Mouse (Mus musculus): ENCODE measurements at regions not wholly inside any gene's neighbourhood (a gene's known extent, or its start where the extent isn't known, plus 50 kb on each side); places are given as distances from the start of the nearest gene placed in this dataset.

DNA sequence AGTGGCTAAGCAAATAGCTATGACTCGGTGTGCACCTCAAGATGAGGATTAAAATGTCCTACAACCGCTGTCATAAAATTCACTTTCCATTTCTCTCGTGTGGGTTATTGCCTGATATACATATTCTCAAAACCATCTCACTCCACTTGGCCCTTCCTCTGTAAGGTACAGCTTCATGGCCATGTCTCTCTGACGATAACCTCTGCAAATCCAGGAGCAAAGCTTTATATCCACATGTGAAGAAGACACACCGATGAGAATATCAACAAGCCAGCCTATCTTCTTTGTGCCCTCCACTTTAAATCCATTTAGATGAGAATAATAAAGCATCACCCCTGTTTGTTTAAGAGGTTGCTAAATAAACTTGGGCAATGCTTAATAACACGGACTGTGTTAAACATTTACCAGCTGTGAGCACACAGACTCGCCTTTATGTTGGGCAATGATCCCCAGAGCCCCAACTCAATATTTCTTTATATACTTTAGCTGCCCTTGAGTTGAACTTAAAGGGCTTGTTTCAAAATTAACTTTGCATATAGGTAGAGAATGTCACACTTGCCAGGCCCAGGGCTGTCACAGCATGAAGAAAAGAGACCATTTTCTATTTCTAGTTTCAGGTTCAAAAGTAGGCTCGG lies 161.2 kb upstream of the Ccdc122 start:
- Histone ChIP-seq H3ac (ENCODE audit: control insufficient read depth, insufficient read length, low read depth) (no peak overlapping the region), H3K36me3 (ENCODE audit: control insufficient read depth, insufficient read depth) (no peaks in the 10 kb centered on the region), H3K79me3 (ENCODE audit: low read depth) (no peaks in the 10 kb centered on the region), H3K27me3 (ENCODE audit: control insufficient read depth, insufficient read depth, insufficient read length) (no peaks in the 10 kb centered on the region), H3K79me2 (ENCODE audit: control insufficient read depth, insufficient read depth) (no peaks in the 10 kb centered on the region), H3K4me3 (ENCODE audit: insufficient read depth, poor library complexity, severe bottlenecking) (no peak overlapping the region)
- TF ChIP-seq CEBPB (IDR thresholded peaks at IDR 0.05; ENCODE audit: low read depth) (no peak), FOSL1 (IDR thresholded peaks at IDR 0.05; ENCODE audit: insufficient read depth, low read length, poor library complexity, severe bottlenecking) (no peak), MAX (IDR thresholded peaks at IDR 0.05) (no peak), MYOG (IDR thresholded peaks at IDR 0.05; ENCODE audit: control insufficient read depth, extremely low read depth, insufficient read length) (no peak), USF1 (IDR thresholded peaks at IDR 0.05; ENCODE audit: low read depth) (no peak), MYOD1 (IDR thresholded peaks at IDR 0.05; ENCODE audit: control insufficient read depth, insufficient read length, low read depth) (no peak), CTCF (IDR thresholded peaks at IDR 0.05; ENCODE audit: control insufficient read depth, insufficient read depth, insufficient read length) (no peak)

GRCm38 (mm10) chr14:76874542-76875265 lies 161.9 kb upstream of the Ccdc122 start:
- Histone ChIP-seq H3K79me2 (ENCODE audit: control insufficient read depth, insufficient read depth) (no peaks in the 10 kb centered on the region), H3K79me3 (ENCODE audit: low read depth) (no peaks in the 10 kb centered on the region), H3K27me3 (ENCODE audit: control insufficient read depth, insufficient read depth, insufficient read length) (no peaks in the 10 kb centered on the region), H3ac (ENCODE audit: control insufficient read depth, insufficient read length, low read depth) (no peak overlapping the region), H3K4me3 (ENCODE audit: insufficient read depth, poor library complexity, severe bottlenecking) (no peak overlapping the region), H3K36me3 (ENCODE audit: control insufficient read depth, insufficient read depth) (no peaks in the 10 kb centered on the region)
- TF ChIP-seq MAX (IDR thresholded peaks at IDR 0.05) (no peak), FOSL1 (IDR thresholded peaks at IDR 0.05; ENCODE audit: insufficient read depth, low read length, poor library complexity, severe bottlenecking) (no peak), MYOD1 (IDR thresholded peaks at IDR 0.05; ENCODE audit: control insufficient read depth, insufficient read length, low read depth) (no peak), MYOG (IDR thresholded peaks at IDR 0.05; ENCODE audit: control insufficient read depth, extremely low read depth, insufficient read length) (no peak), CTCF (IDR thresholded peaks at IDR 0.05; ENCODE audit: control insufficient read depth, insufficient read depth, insufficient read length) (no peak), CEBPB (IDR thresholded peaks at IDR 0.05; ENCODE audit: low read depth) (no peak), USF1 (IDR thresholded peaks at IDR 0.05; ENCODE audit: low read depth) (no peak)

- H3K27me3 ChIP-seq (ENCODE audit: control insufficient read depth, insufficient read depth, insufficient read length): no peaks in the 10 kb centered on the region
- H3K79me2 ChIP-seq (ENCODE audit: control insufficient read depth, insufficient read depth): no peaks in the 10 kb centered on the region
- no peak overlapping the region for H3K4me3 ChIP-seq (ENCODE audit: insufficient read depth, poor library complexity, severe bottlenecking)
- TF ChIP-seq CTCF (IDR thresholded peaks at IDR 0.05; ENCODE audit: control insufficient read depth, insufficient read depth, insufficient read length): no peak
- no peak for TF ChIP-seq USF1 (IDR thresholded peaks at IDR 0.05; ENCODE audit: low read depth)
- no peak for TF ChIP-seq FOSL1 (IDR thresholded peaks at IDR 0.05; ENCODE audit: insufficient read depth, low read length, poor library complexity, severe bottlenecking)
- no peak for TF ChIP-seq CEBPB (IDR thresholded peaks at IDR 0.05; ENCODE audit: low read depth)
- TF ChIP-seq MYOD1 (IDR thresholded peaks at IDR 0.05; ENCODE audit: control insufficient read depth, insufficient read length, low read depth): no peak
- no peak for TF ChIP-seq MAX (IDR thresholded peaks at IDR 0.05)
- no peak for TF ChIP-seq MYOG (IDR thresholded peaks at IDR 0.05; ENCODE audit: control insufficient read depth, extremely low read depth, insufficient read length)
- H3ac ChIP-seq (ENCODE audit: control insufficient read depth, insufficient read length, low read depth): no peak overlapping the region
- H3K36me3 ChIP-seq (ENCODE audit: control insufficient read depth, insufficient read depth): no peaks in the 10 kb centered on the region
- no peaks in the 10 kb centered on the region for H3K79me3 ChIP-seq (ENCODE audit: low read depth)
Observed at GRCm38 (mm10) chr14:76873684-76874083, 162.9 kb upstream of the Ccdc122 start.

GRCm38 (mm10) chr14:76872976-76873375 lies 163.6 kb upstream of the Ccdc122 start:
- TF ChIP-seq USF1 (IDR thresholded peaks at IDR 0.05; ENCODE audit: low read depth): no peak
- no peak for TF ChIP-seq FOSL1 (IDR thresholded peaks at IDR 0.05; ENCODE audit: insufficient read depth, low read length, poor library complexity, severe bottlenecking)
- TF ChIP-seq MAX (IDR thresholded peaks at IDR 0.05): no peak
- Histone ChIP-seq H3K79me3 (ENCODE audit: low read depth) (no peaks in the 10 kb centered on the region), H3K27me3 (ENCODE audit: control insufficient read depth, insufficient read depth, insufficient read length) (no peaks in the 10 kb centered on the region), H3K36me3 (ENCODE audit: control insufficient read depth, insufficient read depth) (no peaks in the 10 kb centered on the region), H3ac (ENCODE audit: control insufficient read depth, insufficient read length, low read depth) (no peak overlapping the region), H3K79me2 (ENCODE audit: control insufficient read depth, insufficient read depth) (no peaks in the 10 kb centered on the region), H3K4me3 (ENCODE audit: insufficient read depth, poor library complexity, severe bottlenecking) (no peak overlapping the region)

- Histone ChIP-seq H3ac (ENCODE audit: control insufficient read depth, insufficient read length, low read depth) (no peak overlapping the region), H3K4me3 (ENCODE audit: insufficient read depth, poor library complexity, severe bottlenecking) (no peak overlapping the region), H3K36me3 (ENCODE audit: control insufficient read depth, insufficient read depth) (no peaks in the 10 kb centered on the region), H3K79me3 (ENCODE audit: low read depth) (no peaks in the 10 kb centered on the region), H3K79me2 (ENCODE audit: control insufficient read depth, insufficient read depth) (no peaks in the 10 kb centered on the region), H3K27me3 (ENCODE audit: control insufficient read depth, insufficient read depth, insufficient read length) (no peaks in the 10 kb centered on the region)
- no peak for TF ChIP-seq CTCF (IDR thresholded peaks at IDR 0.05; ENCODE audit: control insufficient read depth, insufficient read depth, insufficient read length)
- TF ChIP-seq FOSL1 (IDR thresholded peaks at IDR 0.05; ENCODE audit: insufficient read depth, low read length, poor library complexity, severe bottlenecking): no peak
- no peak for TF ChIP-seq MYOD1 (IDR thresholded peaks at IDR 0.05; ENCODE audit: control insufficient read depth, insufficient read length, low read depth)
- no peak for TF ChIP-seq MYOG (IDR thresholded peaks at IDR 0.05; ENCODE audit: control insufficient read depth, extremely low read depth, insufficient read length)
- TF ChIP-seq MAX (IDR thresholded peaks at IDR 0.05): no peak
Observed at GRCm38 (mm10) chr14:76872510-76872909, 164.1 kb upstream of the Ccdc122 start.

All from C2C12 (cell line).